Mouse (Mus musculus) urinary bladder, postnatal 10 days (tissue): ENCODE results near the gene Fam136a.
"Not testable (repeated sequence)": the region's sequence is repeated elsewhere in the genome, so short reads cannot be mapped to it uniquely, and the experiment has no call there.

Experiments
- DNase-seq: peaks from one replicate; pipeline ENCODE4 v3.0.0; 2022; ENCODE audit warnings: low spot score

The Fam136a gene

GRCm38 (mm10) chr6:86365371-86366124, at the start of gene Fam136a:
TSS of gene Fam136a (plus strand) at chr6:86365646.
- DNase-seq, result peak; percentile 89

- DNase-seq, result no peak
These were observed 48.4 kb upstream of the Fam136a start for GRCm38 (mm10) chr6:86317066-86317465.

- DNase-seq, result no peak
These were observed 46.6 kb upstream of the Fam136a start for GRCm38 (mm10) chr6:86318855-86319254.

GRCm38 (mm10) chr6:86322031-86322563, 43.3 kb upstream of the Fam136a start:
- no peak for DNase-seq

GRCm38 (mm10) chr6:86322991-86323390, 42.5 kb upstream of the Fam136a start:
- no peak for DNase-seq

GRCm38 (mm10) chr6:86324400-86324799, 41.0 kb upstream of the Fam136a start:
- DNase-seq, result no peak

GRCm38 (mm10) chr6:86325646-86326045, 39.8 kb upstream of the Fam136a start:
- DNase-seq, result no peak

GRCm38 (mm10) chr6:86326866-86327265, 38.6 kb upstream of the Fam136a start:
- no peak for DNase-seq

- DNase-seq, result no peak
These were observed 37.1 kb upstream of the Fam136a start for GRCm38 (mm10) chr6:86328369-86328768.

GRCm38 (mm10) chr6:86329943-86330342, 35.5 kb upstream of the Fam136a start:
- DNase-seq, result no peak

- no peak for DNase-seq
These were observed 30.2 kb upstream of the Fam136a start for GRCm38 (mm10) chr6:86335121-86335849.

- DNase-seq, result no peak
These were observed 29.6 kb upstream of the Fam136a start for GRCm38 (mm10) chr6:86335860-86336259.

GRCm38 (mm10) chr6:86336340-86336739, 29.1 kb upstream of the Fam136a start:
- not testable (repeated sequence) for DNase-seq

GRCm38 (mm10) chr6:86343656-86344055, 21.8 kb upstream of the Fam136a start:
- no peak for DNase-seq

- no peak for DNase-seq
These were observed 19.4 kb upstream of the Fam136a start for GRCm38 (mm10) chr6:86346063-86346462.

- DNase-seq, result no peak
These were observed 16.2 kb upstream of the Fam136a start for GRCm38 (mm10) chr6:86349257-86349656.

GRCm38 (mm10) chr6:86354948-86355347, 10.5 kb upstream of the Fam136a start:
- no peak for DNase-seq

- no peak for DNase-seq
These were observed 8.5 kb upstream of the Fam136a start for GRCm38 (mm10) chr6:86356956-86357355.

- no peak for DNase-seq
These were observed 4.8 kb upstream of the Fam136a start for GRCm38 (mm10) chr6:86360691-86361090.

- no peak for DNase-seq
These were observed 4.1 kb upstream of the Fam136a start for GRCm38 (mm10) chr6:86361373-86361772.

GRCm38 (mm10) chr6:86364442-86365141, 854 bp upstream of the Fam136a start:
- no peak for DNase-seq

GRCm38 (mm10) chr6:86366125-86366852, 843 bp downstream of the Fam136a start:
- DNase-seq, result no peak
